Mouse (Mus musculus) limb, embryonic 15.5 days (tissue): ENCODE measurements around the gene Gm7694. TPM values are rescaled to one million over a fixed set of nuclear protein-coding genes. Genes with fewer than 3 reads are reported as not detected.

ENCODE experiments used
- ATAC-seq: fragments of 200-750 bp; cut with Nextera tagmentation; 2 replicates; pipeline ENCODE4 v1.8.0; 2017; ENCODE audit warnings: low read depth, moderate TSS enrichment; ENCODE audit not compliant: insufficient number of reproducible peaks, low FRiP score, low TSS enrichment
- H3K27ac ChIP-seq: fragments of 300-500 bp; sonication (generic); 2 replicates; pipeline ENCODE4 v1.5.1; 2015; ENCODE audit warnings: moderate library complexity, mild to moderate bottlenecking, inconsistent platforms
- H3K27me3 ChIP-seq: fragments of 300-500 bp; sonication (generic); 2 replicates; pipeline ENCODE4 v1.6.1; 2015; ENCODE audit warnings: inconsistent platforms
- H3K36me3 ChIP-seq: fragments of 300-500 bp; sonication (generic); 2 replicates; pipeline ENCODE4 v1.6.1; 2015; ENCODE audit warnings: inconsistent platforms
- H3K4me1 ChIP-seq: fragments of 300-500 bp; sonication (generic); 2 replicates; pipeline ENCODE4 v1.6.1; 2015; ENCODE audit warnings: inconsistent platforms
- H3K4me2 ChIP-seq: fragments of 300-500 bp; sonication (generic); 2 replicates; pipeline ENCODE4 v1.6.1; 2015; ENCODE audit warnings: mild to moderate bottlenecking, inconsistent platforms
- H3K4me3 ChIP-seq: fragments of 300-500 bp; sonication (generic); 2 replicates; pipeline ENCODE4 v1.5.1; 2015; ENCODE audit warnings: mild to moderate bottlenecking, inconsistent platforms
- H3K9ac ChIP-seq: fragments of 300-500 bp; sonication (generic); 2 replicates; pipeline ENCODE4 v1.6.1; 2015; ENCODE audit warnings: inconsistent platforms
- H3K9me3 ChIP-seq: fragments of 300-500 bp; sonication (generic); 2 replicates; pipeline ENCODE4 v1.6.1; 2016; ENCODE audit warnings: inconsistent platforms
- WGBS: fragments of 180-500 bp; shearing (Covaris S2); methylation state at CpG from one replicate; pipeline ENCODE4 v1.1.7; 2015; 5-methylcytosine and 5-hydroxymethylcytosine counted together
- polyA plus RNA-seq: library from polyadenylated mRNA; unstranded; fragments of >200 nt; fragmentation: Nextera tagmentation; extraction: Ambion mirVana; gene quantifications from 2 replicates; pipeline ENCODE4 v1.2.1, GENCODE M21; 2015

Gm7694 gene
- polyA plus RNA-seq, 1 experiment from 2014 or later: 3.0 TPM

DNA sequence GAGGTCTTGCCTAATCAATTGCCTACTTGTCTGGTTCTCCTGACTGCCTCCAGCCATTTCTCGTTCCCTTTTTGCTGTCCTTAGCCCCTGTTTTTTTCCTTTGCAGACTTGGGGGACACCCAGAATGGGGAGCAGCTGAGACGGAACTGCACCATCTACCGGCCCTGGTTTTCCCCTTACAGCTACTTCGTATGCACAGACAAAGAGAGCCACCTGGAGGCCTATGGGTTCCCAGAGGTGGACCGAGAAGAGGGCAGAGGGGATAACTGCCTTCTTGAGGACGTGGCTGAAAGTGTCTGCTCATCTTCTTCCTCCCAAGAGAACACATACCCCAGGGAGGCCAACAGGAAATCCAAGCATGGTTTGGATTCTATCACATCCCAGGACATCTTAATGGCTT lies 5.3 kb upstream of the Gm7694 start:
- no peak for ATAC-seq

GRCm38 (mm10) chr1:170308503-170308902 lies 2.4 kb upstream of the Gm7694 start, which contains the start of gene Spata46:
Spata46 (plus strand) TSS chr1:170308803.
- H3K27me3 ChIP-seq: no peaks in the 10 kb centered on the region
- H3K4me3 ChIP-seq: no peak within 1 kb of the TSS
- WGBS: 88% methylated on average over 4 of the region's 4 CpGs
- no peaks in the 10 kb centered on the region for H3K36me3 ChIP-seq
- no peak within 1 kb of the TSS for H3K9ac ChIP-seq
- no peaks in the 10 kb centered on the region for H3K9me3 ChIP-seq
- H3K4me2 ChIP-seq: no peak within 1 kb of the TSS
- H3K27ac ChIP-seq: no peak within 1 kb of the TSS
- H3K4me1 ChIP-seq: 0 out of 2 replicates have a peak, but pooled peaks cover 2% of the 10 kb centered on the region
- no peak for ATAC-seq

More for the DNA sequence above, 5.3 kb upstream of the Gm7694 start:
- Histone ChIP-seq H3K27ac (no peak overlapping the region), H3K4me1 (0 out of 2 replicates have a peak, but pooled peaks cover 7% of the 10 kb centered on the region), H3K4me3 (no peak overlapping the region), H3K9ac (no peak overlapping the region), H3K9me3 (no peaks in the 10 kb centered on the region), H3K36me3 (no peaks in the 10 kb centered on the region), H3K4me2 (no peak overlapping the region), H3K27me3 (no peaks in the 10 kb centered on the region)
- 75% methylated on average over 6 of the region's 6 CpGs for WGBS

- WGBS: 87% methylated on average over 10 of the region's 10 CpGs
- H3K4me3 ChIP-seq: no peak overlapping the region
- H3K4me2 ChIP-seq: no peak overlapping the region
- no peaks in the 10 kb centered on the region for H3K9me3 ChIP-seq
- no peak for ATAC-seq
- no peak overlapping the region for H3K9ac ChIP-seq
- no peaks in the 10 kb centered on the region for H3K36me3 ChIP-seq
- no peaks in the 10 kb centered on the region for H3K27me3 ChIP-seq
- H3K27ac ChIP-seq: no peak overlapping the region
- H3K4me1 ChIP-seq: no peaks in the 10 kb centered on the region
Measured at GRCm38 (mm10) chr1:170305002-170305401, 1.1 kb downstream of the Gm7694 start.

- Histone ChIP-seq H3K9ac (no peak overlapping the region), H3K4me2 (no peak overlapping the region), H3K27ac (no peak overlapping the region), H3K4me1 (no peaks in the 10 kb centered on the region), H3K9me3 (no peaks in the 10 kb centered on the region), H3K27me3 (no peaks in the 10 kb centered on the region), H3K36me3 (no peaks in the 10 kb centered on the region), H3K4me3 (no peak overlapping the region)
- no peak for ATAC-seq
- WGBS: 77% methylated on average over 6 of the region's 6 CpGs
Measured at GRCm38 (mm10) chr1:170303103-170303502, 3.0 kb downstream of the Gm7694 start.

DNA sequence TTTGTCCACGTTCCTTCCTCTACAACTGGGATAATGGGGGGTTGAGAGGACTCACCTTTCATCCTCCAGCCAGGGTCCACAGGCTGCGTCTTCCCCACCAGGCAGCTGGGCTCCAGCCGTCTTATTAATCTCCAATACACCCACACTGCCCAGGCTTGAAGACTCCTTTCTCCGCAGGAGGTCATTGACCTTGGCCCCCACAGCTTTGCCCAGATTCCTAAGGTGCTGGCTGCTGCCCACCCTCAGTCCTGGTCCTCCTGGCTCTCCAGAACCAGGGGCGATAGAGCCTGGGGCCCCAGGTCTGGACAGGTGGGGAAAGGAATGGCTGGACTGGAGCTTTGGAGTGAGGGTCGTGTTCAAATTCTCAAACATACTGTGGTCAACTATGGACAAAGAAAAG lies 3.7 kb downstream of the Gm7694 start:
- no peaks in the 10 kb centered on the region for H3K36me3 ChIP-seq
- 73% methylated on average over 6 of the region's 6 CpGs for WGBS
- no peak overlapping the region for H3K4me2 ChIP-seq
- H3K27me3 ChIP-seq: no peaks in the 10 kb centered on the region
- no peaks in the 10 kb centered on the region for H3K9me3 ChIP-seq
- H3K4me1 ChIP-seq: no peaks in the 10 kb centered on the region
- H3K4me3 ChIP-seq: no peak overlapping the region
- no peak for ATAC-seq
- H3K9ac ChIP-seq: no peak overlapping the region
- no peak overlapping the region for H3K27ac ChIP-seq

GRCm38 (mm10) chr1:170301686-170302085 lies 4.4 kb downstream of the Gm7694 start:
- no peaks in the 10 kb centered on the region for H3K36me3 ChIP-seq
- ATAC-seq: no peak
- no peak overlapping the region for H3K27ac ChIP-seq
- 94% methylated on average over 9 of the region's 9 CpGs for WGBS
- no peak overlapping the region for H3K9ac ChIP-seq
- H3K9me3 ChIP-seq: no peaks in the 10 kb centered on the region
- H3K27me3 ChIP-seq: no peaks in the 10 kb centered on the region
- no peaks in the 10 kb centered on the region for H3K4me1 ChIP-seq
- H3K4me2 ChIP-seq: no peak overlapping the region
- H3K4me3 ChIP-seq: no peak overlapping the region

GRCm38 (mm10) chr1:170299496-170299895 lies 6.6 kb downstream of the Gm7694 start:
- no peak overlapping the region for H3K4me2 ChIP-seq
- no peak overlapping the region for H3K4me3 ChIP-seq
- no peak overlapping the region for H3K9ac ChIP-seq
- ATAC-seq: no peak
- H3K27ac ChIP-seq: no peak overlapping the region
- 73% methylated on average over 4 of the region's 4 CpGs for WGBS
- H3K9me3 ChIP-seq: no peaks in the 10 kb centered on the region
- H3K27me3 ChIP-seq: no peaks in the 10 kb centered on the region
- no peaks in the 10 kb centered on the region for H3K4me1 ChIP-seq
- no peaks in the 10 kb centered on the region for H3K36me3 ChIP-seq

DNA sequence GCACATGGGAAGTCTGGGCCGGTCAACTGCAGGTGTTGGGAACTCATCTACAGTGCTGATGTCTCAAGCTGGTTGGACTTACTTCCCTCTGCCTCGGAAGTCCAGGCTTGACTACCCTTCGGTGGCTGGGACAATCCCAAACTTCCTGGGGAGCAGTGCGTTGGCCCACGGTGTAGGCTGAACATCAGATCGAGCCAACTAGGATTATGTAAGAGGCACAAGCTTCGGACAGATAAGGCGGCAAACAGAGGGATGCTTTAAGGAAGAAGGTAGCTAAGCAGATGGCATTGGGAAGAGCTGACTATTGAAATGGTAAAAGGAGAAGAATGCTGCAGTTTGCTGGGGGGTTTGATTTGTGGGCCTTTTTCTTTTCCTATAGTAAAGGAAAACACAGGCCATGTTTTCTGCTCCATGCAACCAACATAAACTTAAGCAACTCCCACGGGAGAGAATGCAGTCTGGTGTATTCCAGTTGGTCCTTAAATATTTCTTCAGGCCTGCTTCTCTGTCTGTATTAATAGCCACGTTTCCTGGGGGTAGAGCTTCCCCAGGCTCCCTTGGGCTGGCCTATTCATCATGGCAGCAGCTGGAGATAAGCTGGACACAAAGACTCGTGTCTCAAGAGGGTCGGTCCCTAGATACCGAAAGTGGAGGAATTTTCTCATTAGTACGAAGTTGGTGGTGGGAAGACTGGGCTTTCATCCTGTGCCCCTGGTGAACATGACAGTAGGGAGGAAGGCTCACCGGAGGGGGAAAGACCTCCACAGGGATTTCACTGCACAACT lies 11.2 kb downstream of the Gm7694 start:
- H3K27me3 ChIP-seq: no peaks in the 10 kb centered on the region
- WGBS: 83% methylated on average over 15 of the region's 15 CpGs

GRCm38 (mm10) chr1:170293257-170293656 lies 12.9 kb downstream of the Gm7694 start:
- Histone ChIP-seq H3K36me3 (no peaks in the 10 kb centered on the region), H3K27ac (no peak overlapping the region), H3K9me3 (no peaks in the 10 kb centered on the region), H3K4me2 (no peak overlapping the region), H3K4me3 (no peak overlapping the region), H3K9ac (no peak overlapping the region), H3K4me1 (no peaks in the 10 kb centered on the region), H3K27me3 (no peaks in the 10 kb centered on the region)
- 77% methylated on average over 5 of the region's 5 CpGs for WGBS
- no peak for ATAC-seq

More for the DNA sequence above, 11.2 kb downstream of the Gm7694 start:
- no peak for ATAC-seq
- H3K9ac ChIP-seq: no peak overlapping the region
- no peaks in the 10 kb centered on the region for H3K36me3 ChIP-seq
- no peak overlapping the region for H3K4me2 ChIP-seq
- H3K4me3 ChIP-seq: no peak overlapping the region
- no peaks in the 10 kb centered on the region for H3K9me3 ChIP-seq
- H3K4me1 ChIP-seq: no peaks in the 10 kb centered on the region
- H3K27ac ChIP-seq: no peak overlapping the region

DNA sequence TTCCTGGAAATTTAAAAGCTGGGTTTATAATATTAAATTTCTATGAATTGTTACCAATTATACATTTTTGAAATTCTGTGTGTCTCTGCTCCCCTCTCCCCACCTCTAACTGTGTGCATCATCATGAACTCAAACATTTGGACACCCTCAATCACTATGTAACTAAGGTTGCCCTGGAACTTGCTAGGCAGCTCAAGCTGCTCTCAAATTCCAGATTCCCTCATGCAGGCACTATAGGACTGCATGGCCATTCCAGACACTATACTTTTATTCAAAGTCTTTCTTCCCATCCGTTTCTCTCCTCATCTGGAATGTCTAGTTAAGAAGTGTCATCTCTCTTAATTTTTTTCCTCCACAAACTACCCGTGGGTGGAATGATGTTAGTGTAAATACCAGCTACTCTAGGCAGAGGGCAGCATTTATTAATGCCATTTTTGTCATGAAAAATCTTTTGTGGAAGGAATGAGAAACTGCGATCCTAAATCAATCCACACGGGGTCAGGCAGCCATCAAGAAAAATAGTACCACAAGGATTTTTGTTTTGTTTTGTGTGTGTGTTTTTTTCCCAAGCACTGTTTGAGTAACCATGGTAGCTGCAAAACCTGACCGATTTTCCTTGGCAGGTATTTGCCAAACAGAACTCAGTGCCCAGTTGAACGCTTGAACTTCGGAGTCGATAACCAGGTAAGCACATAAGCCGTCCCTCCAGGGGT lies 13.7 kb downstream of the Gm7694 start:
- Histone ChIP-seq H3K9me3 (no peaks in the 10 kb centered on the region), H3K4me3 (no peak overlapping the region), H3K4me2 (no peak overlapping the region), H3K27ac (no peak overlapping the region), H3K4me1 (no peaks in the 10 kb centered on the region), H3K36me3 (no peaks in the 10 kb centered on the region), H3K27me3 (no peaks in the 10 kb centered on the region), H3K9ac (no peak overlapping the region)
- ATAC-seq: no peak
- WGBS: 34% methylated on average over 9 of the region's 9 CpGs

DNA sequence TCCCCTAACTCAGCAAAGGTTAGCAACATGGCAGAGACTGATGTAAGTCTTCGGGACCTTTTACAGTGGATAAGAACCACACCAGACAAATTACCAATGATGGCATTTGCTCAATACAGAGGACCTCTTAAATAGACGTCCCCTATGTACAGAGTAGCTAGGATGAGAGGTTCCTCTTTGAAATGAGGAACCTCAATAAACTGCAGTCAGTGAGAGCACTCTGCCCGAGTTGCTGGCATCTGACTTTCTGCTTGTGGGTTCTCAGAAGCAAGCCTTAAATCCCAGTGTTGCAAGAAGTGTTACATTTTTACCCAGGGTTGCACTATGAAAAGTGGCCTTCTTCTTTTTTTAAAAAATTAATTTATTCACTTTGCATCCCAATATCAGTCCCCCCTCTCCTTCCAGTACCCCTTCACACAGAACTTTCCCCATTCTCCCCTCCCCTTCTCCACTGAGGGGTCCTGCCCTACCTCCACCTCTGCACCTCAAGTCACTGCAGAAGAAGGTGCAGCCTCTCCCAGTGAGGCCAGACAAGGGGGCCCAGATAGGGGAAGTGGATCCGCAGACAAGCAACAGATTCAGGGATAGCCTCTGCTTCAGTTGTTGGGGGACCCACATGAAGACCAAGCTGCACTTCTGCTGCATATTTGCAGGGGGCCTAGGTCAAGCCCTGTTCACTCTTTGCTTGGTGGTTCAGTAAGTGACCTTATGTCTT lies 23.6 kb downstream of the Gm7694 start:
- no peaks in the 10 kb centered on the region for H3K36me3 ChIP-seq
- no peak overlapping the region for H3K4me3 ChIP-seq
- H3K9me3 ChIP-seq: no peaks in the 10 kb centered on the region
- ATAC-seq: no peak
- no peak overlapping the region for H3K4me2 ChIP-seq
- no peaks in the 10 kb centered on the region for H3K27me3 ChIP-seq
- 69% methylated on average over 4 of the region's 4 CpGs for WGBS
- H3K9ac ChIP-seq: no peak overlapping the region
- no peaks in the 10 kb centered on the region for H3K4me1 ChIP-seq
- no peak overlapping the region for H3K27ac ChIP-seq

GRCm38 (mm10) chr1:170277016-170277415 lies 29.1 kb downstream of the Gm7694 start, which contains the start of gene Sh2d1b1:
Sh2d1b1 (plus strand) TSS chr1:170277320.
- Histone ChIP-seq H3K27ac (no peak within 1 kb of the TSS), H3K4me1 (no peaks in the 10 kb centered on the region), H3K27me3 (no peaks in the 10 kb centered on the region), H3K4me2 (no peak within 1 kb of the TSS), H3K4me3 (no peak within 1 kb of the TSS), H3K9me3 (no peaks in the 10 kb centered on the region), H3K9ac (no peak within 1 kb of the TSS), H3K36me3 (no peaks in the 10 kb centered on the region)
- no peak for ATAC-seq
- 72% methylated on average over 3 of the region's 3 CpGs for WGBS
